Mouse (Mus musculus): ENCODE measurements around the gene Plppr1. TPM values are rescaled to one million over a fixed set of nuclear protein-coding genes. Genes with fewer than 3 reads are reported as not detected.
A peak's percentile ranks its signal among the peaks of the same experiment; 100 is the strongest.

Plppr1 gene
- polyA plus RNA-seq, 1 experiment = 9.6 TPM

- peak; percentile 41 to 63 for DNase-seq (ENCODE audit: extremely low spot score in 1 of 2, low spot score in 1 of 2)
Measured at GRCm38 (mm10) chr4:49108371-49108770, 49.3 kb downstream of the Plppr1 start.

- no peak for DNase-seq (ENCODE audit: extremely low spot score in 1 of 2, low spot score in 1 of 2)
Measured at GRCm38 (mm10) chr4:49109989-49110388, 50.9 kb downstream of the Plppr1 start.

- DNase-seq (ENCODE audit: extremely low spot score in 1 of 2, low spot score in 1 of 2) = no peak
Measured at GRCm38 (mm10) chr4:49118842-49119241, 59.8 kb downstream of the Plppr1 start.

- DNase-seq (ENCODE audit: extremely low spot score in 1 of 2, low spot score in 1 of 2) = peak in 1 of 2 experiments; percentile 33
Measured at GRCm38 (mm10) chr4:49144798-49145197, 85.7 kb downstream of the Plppr1 start.

- no peak for DNase-seq (ENCODE audit: extremely low spot score in 1 of 2, low spot score in 1 of 2)
Measured at GRCm38 (mm10) chr4:49148775-49149174, 89.7 kb downstream of the Plppr1 start.

GRCm38 (mm10) chr4:49149251-49149650 lies 90.2 kb downstream of the Plppr1 start:
- DNase-seq (ENCODE audit: extremely low spot score in 1 of 2, low spot score in 1 of 2) = no peak

GRCm38 (mm10) chr4:49153849-49154248 lies 94.8 kb downstream of the Plppr1 start:
- peak in 1 of 2 experiments; percentile 82 for DNase-seq (ENCODE audit: extremely low spot score in 1 of 2, low spot score in 1 of 2)

GRCm38 (mm10) chr4:49156781-49157180 lies 97.7 kb downstream of the Plppr1 start:
- no peak for DNase-seq (ENCODE audit: extremely low spot score in 1 of 2, low spot score in 1 of 2)

GRCm38 (mm10) chr4:49163285-49163684 lies 104.2 kb downstream of the Plppr1 start:
- no peak for DNase-seq (ENCODE audit: extremely low spot score in 1 of 2, low spot score in 1 of 2)

GRCm38 (mm10) chr4:49166391-49166790 lies 107.3 kb downstream of the Plppr1 start:
- DNase-seq (ENCODE audit: extremely low spot score in 1 of 2, low spot score in 1 of 2) = no peak

- no peak for DNase-seq (ENCODE audit: extremely low spot score in 1 of 2, low spot score in 1 of 2)
Measured at GRCm38 (mm10) chr4:49167030-49167429, 108.0 kb downstream of the Plppr1 start.

GRCm38 (mm10) chr4:49169498-49169897 lies 110.4 kb downstream of the Plppr1 start:
- no peak for DNase-seq (ENCODE audit: extremely low spot score in 1 of 2, low spot score in 1 of 2)

GRCm38 (mm10) chr4:49178101-49178500 lies 119.0 kb downstream of the Plppr1 start:
- DNase-seq (ENCODE audit: extremely low spot score in 1 of 2, low spot score in 1 of 2) = no peak

GRCm38 (mm10) chr4:49178891-49179290 lies 119.8 kb downstream of the Plppr1 start:
- no peak for DNase-seq (ENCODE audit: extremely low spot score in 1 of 2, low spot score in 1 of 2)

GRCm38 (mm10) chr4:49179471-49180181 lies 120.6 kb downstream of the Plppr1 start:
- DNase-seq (ENCODE audit: extremely low spot score in 1 of 2, low spot score in 1 of 2) = no peak

GRCm38 (mm10) chr4:49189991-49190526 lies 131.0 kb downstream of the Plppr1 start:
- no peak for DNase-seq (ENCODE audit: extremely low spot score in 1 of 2, low spot score in 1 of 2)

GRCm38 (mm10) chr4:49197125-49197747 lies 138.2 kb downstream of the Plppr1 start:
- no peak for DNase-seq (ENCODE audit: extremely low spot score in 1 of 2, low spot score in 1 of 2)

- peak; percentile 18 to 48 for DNase-seq (ENCODE audit: extremely low spot score in 1 of 2, low spot score in 1 of 2)
Measured at GRCm38 (mm10) chr4:49210457-49210856, 151.4 kb downstream of the Plppr1 start.

GRCm38 (mm10) chr4:49211582-49211981 lies 152.5 kb downstream of the Plppr1 start:
- DNase-seq (ENCODE audit: extremely low spot score in 1 of 2, low spot score in 1 of 2) = peak in 1 of 2 experiments; percentile 30

- peak in 1 of 2 experiments; percentile 20 for DNase-seq (ENCODE audit: extremely low spot score in 1 of 2, low spot score in 1 of 2)
Measured at GRCm38 (mm10) chr4:49212616-49213544, 153.8 kb downstream of the Plppr1 start.

- no peak for DNase-seq (ENCODE audit: extremely low spot score in 1 of 2, low spot score in 1 of 2)
Measured at GRCm38 (mm10) chr4:49214341-49214740, 155.3 kb downstream of the Plppr1 start.

Measured in frontal cortex, adult 2 months (tissue).